Mouse (Mus musculus): ENCODE measurements around the gene Cdkn2b. TPM values are rescaled to one million over a fixed set of nuclear protein-coding genes. Genes with fewer than 3 reads are reported as not detected.

The Cdkn2b gene
- polyA plus RNA-seq, 1 experiment = 5.1 TPM

- Histone ChIP-seq H3K4me1 (ENCODE audit: control insufficient read depth, insufficient read depth, low read length) (no peaks in the 10 kb centered on the region; the same call in 1 of the 2 replicates), H3K4me3 (ENCODE audit: insufficient read depth, low read depth, low read length) (no peak overlapping the region), H3K36me3 (ENCODE audit: control insufficient read depth, insufficient read depth, low read length) (no peaks in the 10 kb centered on the region), H3K27me3 (replicated peaks; ENCODE audit: control insufficient read depth, insufficient read depth, low read length) (peaks cover 9% of the 10 kb centered on the region), H3K27ac (ENCODE audit: insufficient read depth, low read depth, low read length) (no peak overlapping the region)
- WGBS = 5% methylated on average over 2 of the region's 2 CpGs
- DNase-seq = no peak
- TF ChIP-seq CTCF (conservative IDR thresholded peaks at IDR 0.05; ENCODE audit: insufficient read depth, insufficient read length, low read depth, low read length) = no peak
- no peak for TF ChIP-seq POLR2A (IDR thresholded peaks at IDR 0.05; ENCODE audit: low read depth, low read length)
Measured at GRCm38 (mm10) chr4:89279641-89280040, 31.2 kb downstream of the Cdkn2b start.

GRCm38 (mm10) chr4:89277381-89277940 lies 33.4 kb downstream of the Cdkn2b start:
- Histone ChIP-seq H3K27ac (ENCODE audit: insufficient read depth, low read depth, low read length) (no peak overlapping the region), H3K27me3 (replicated peaks; ENCODE audit: control insufficient read depth, insufficient read depth, low read length) (peaks cover 16% of the 10 kb centered on the region)
- 9% methylated on average over 5 of the region's 5 CpGs for WGBS

DNA sequence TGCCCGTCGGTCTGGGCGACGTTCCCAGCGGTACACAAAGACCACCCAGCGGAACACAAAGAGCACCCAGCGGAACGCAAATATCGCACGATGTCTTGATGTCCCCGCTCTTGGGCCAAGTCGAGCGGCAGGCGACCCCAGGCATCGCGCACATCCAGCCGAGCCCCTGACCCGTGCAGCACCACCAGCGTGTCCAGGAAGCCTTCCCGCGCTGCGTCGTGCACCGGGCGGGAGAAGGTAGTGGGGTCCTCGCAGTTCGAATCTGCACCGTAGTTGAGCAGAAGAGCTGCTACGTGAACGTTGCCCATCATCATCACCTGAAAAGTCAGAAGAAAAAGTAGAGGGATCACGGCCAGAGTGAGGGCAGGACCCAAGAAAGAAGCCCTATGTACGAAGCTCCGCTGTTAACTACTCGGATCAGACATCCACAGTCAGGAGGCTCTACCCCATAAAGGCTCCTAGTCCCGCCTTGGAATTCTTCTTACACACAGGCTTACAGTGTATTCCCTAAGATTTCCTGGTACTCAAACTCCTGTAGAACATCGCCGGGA lies 34.1 kb downstream of the Cdkn2b start:
- no peaks in the 10 kb centered on the region; the same call in 1 of the 2 replicates for H3K4me1 ChIP-seq (ENCODE audit: control insufficient read depth, insufficient read depth, low read length)
- H3K27ac ChIP-seq (ENCODE audit: insufficient read depth, low read depth, low read length) = no peak overlapping the region
- DNase-seq = no peak
- no peak overlapping the region for H3K4me3 ChIP-seq (ENCODE audit: insufficient read depth, low read depth, low read length)
- peaks cover 16% of the 10 kb centered on the region for H3K27me3 ChIP-seq (replicated peaks; ENCODE audit: control insufficient read depth, insufficient read depth, low read length)
- no peak for TF ChIP-seq POLR2A (IDR thresholded peaks at IDR 0.05; ENCODE audit: low read depth, low read length)
- no peak for TF ChIP-seq CTCF (conservative IDR thresholded peaks at IDR 0.05; ENCODE audit: insufficient read depth, insufficient read length, low read depth, low read length)
- H3K36me3 ChIP-seq (ENCODE audit: control insufficient read depth, insufficient read depth, low read length) = no peaks in the 10 kb centered on the region
- WGBS = 3% methylated on average over 37 of the region's 37 CpGs

More at GRCm38 (mm10) chr4:89277381-89277940, 33.4 kb downstream of the Cdkn2b start:
- TF ChIP-seq POLR2A (IDR thresholded peaks at IDR 0.05; ENCODE audit: low read depth, low read length) (no peak), CTCF (conservative IDR thresholded peaks at IDR 0.05; ENCODE audit: insufficient read depth, insufficient read length, low read depth, low read length) (no peak)
- no peak for DNase-seq
- Histone ChIP-seq H3K36me3 (ENCODE audit: control insufficient read depth, insufficient read depth, low read length) (no peaks in the 10 kb centered on the region), H3K4me3 (ENCODE audit: insufficient read depth, low read depth, low read length) (no peak overlapping the region), H3K4me1 (ENCODE audit: control insufficient read depth, insufficient read depth, low read length) (no peaks in the 10 kb centered on the region; the same call in 1 of the 2 replicates)

GRCm38 (mm10) chr4:89275811-89276584 lies 34.8 kb downstream of the Cdkn2b start:
- DNase-seq = peak; percentile 59
- Histone ChIP-seq H3K4me1 (ENCODE audit: control insufficient read depth, insufficient read depth, low read length) (no peaks in the 10 kb centered on the region), H3K36me3 (ENCODE audit: control insufficient read depth, insufficient read depth, low read length) (no peaks in the 10 kb centered on the region), H3K27me3 (replicated peaks; ENCODE audit: control insufficient read depth, insufficient read depth, low read length) (peaks cover 17% of the 10 kb centered on the region), H3K4me3 (ENCODE audit: insufficient read depth, low read depth, low read length) (no peak overlapping the region), H3K27ac (ENCODE audit: insufficient read depth, low read depth, low read length) (no peak overlapping the region)
- WGBS = 6% methylated on average over 25 of the region's 25 CpGs
- TF ChIP-seq CTCF (conservative IDR thresholded peaks at IDR 0.05; ENCODE audit: insufficient read depth, insufficient read length, low read depth, low read length) (no peak), POLR2A (IDR thresholded peaks at IDR 0.05; ENCODE audit: low read depth, low read length) (no peak)

DNA sequence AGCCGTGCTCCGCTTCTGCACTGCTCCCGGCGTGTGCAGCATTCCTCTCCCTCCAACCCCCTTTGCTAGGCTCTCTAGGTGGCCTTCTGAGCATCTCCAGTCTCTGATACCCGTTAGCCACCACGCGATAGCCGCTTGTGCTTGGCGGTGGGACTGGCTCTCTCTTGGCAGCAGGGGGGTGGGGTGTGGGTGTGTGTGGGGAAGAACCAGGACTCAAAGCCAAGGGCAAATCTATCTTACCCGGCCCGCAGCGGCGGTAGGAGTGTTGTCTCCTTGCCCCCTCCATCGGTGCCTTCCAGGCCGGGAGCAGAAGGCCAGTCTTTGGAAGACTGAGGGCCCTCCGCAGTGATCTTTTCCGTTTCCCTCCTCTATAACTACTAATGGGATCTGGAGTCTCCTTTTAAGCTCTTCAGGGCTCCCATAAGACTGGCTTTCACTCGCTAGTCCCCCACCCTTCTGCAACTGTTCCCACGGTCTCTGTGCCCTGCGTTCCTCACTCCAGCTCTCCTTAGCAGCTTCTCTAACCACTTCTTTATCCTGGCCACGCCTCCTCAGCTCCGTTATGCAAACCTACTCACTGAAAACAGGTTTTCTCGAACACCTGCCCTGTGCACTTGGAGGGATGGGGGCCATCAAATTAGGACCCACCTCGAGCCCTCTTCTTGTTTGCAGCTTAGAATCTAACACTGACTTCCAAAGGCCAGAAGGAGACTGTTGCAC lies 35.9 kb downstream of the Cdkn2b start:
- H3K4me1 ChIP-seq (ENCODE audit: control insufficient read depth, insufficient read depth, low read length) = no peaks in the 10 kb centered on the region
- 4% methylated on average over 24 of the region's 24 CpGs for WGBS

GRCm38 (mm10) chr4:89274006-89274405 lies 36.8 kb downstream of the Cdkn2b start:
- no peaks in the 10 kb centered on the region for H3K4me1 ChIP-seq (ENCODE audit: control insufficient read depth, insufficient read depth, low read length)
- DNase-seq = no peak
- TF ChIP-seq POLR2A (IDR thresholded peaks at IDR 0.05; ENCODE audit: low read depth, low read length) = no peak
- TF ChIP-seq CTCF (conservative IDR thresholded peaks at IDR 0.05; ENCODE audit: insufficient read depth, insufficient read length, low read depth, low read length) = no peak
- H3K27ac ChIP-seq (ENCODE audit: insufficient read depth, low read depth, low read length) = no peak overlapping the region
- H3K4me3 ChIP-seq (ENCODE audit: insufficient read depth, low read depth, low read length) = no peak overlapping the region
- peaks cover 20% of the 10 kb centered on the region for H3K27me3 ChIP-seq (replicated peaks; ENCODE audit: control insufficient read depth, insufficient read depth, low read length)
- WGBS = 6% methylated on average over 14 of the region's 14 CpGs
- H3K36me3 ChIP-seq (ENCODE audit: control insufficient read depth, insufficient read depth, low read length) = no peaks in the 10 kb centered on the region

More for the DNA sequence above, 35.9 kb downstream of the Cdkn2b start:
- no peak for DNase-seq
- Histone ChIP-seq H3K27me3 (replicated peaks; ENCODE audit: control insufficient read depth, insufficient read depth, low read length) (peaks cover 20% of the 10 kb centered on the region), H3K36me3 (ENCODE audit: control insufficient read depth, insufficient read depth, low read length) (no peaks in the 10 kb centered on the region), H3K27ac (ENCODE audit: insufficient read depth, low read depth, low read length) (no peak overlapping the region), H3K4me3 (ENCODE audit: insufficient read depth, low read depth, low read length) (no peak overlapping the region)
- no peak for TF ChIP-seq POLR2A (IDR thresholded peaks at IDR 0.05; ENCODE audit: low read depth, low read length)

DNA sequence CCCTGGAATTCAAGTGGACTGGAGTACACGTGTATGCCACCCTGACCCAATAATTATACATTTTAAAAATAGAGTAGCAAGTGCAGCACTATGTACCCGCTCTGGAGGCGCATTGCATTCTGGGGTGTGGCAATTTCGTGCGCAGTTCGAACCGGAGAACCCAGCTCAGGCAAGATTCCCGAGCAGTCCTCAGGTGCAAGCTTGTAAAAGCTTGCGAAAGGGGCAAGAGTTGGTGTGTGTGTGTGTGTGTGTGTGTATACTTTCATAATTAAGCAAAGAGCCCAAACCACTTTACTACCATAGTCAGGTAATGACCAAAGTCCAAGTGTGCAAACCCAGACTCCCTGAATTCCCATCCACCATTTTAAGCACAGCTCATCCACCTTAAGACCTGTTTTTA lies 37.3 kb downstream of the Cdkn2b start:
- WGBS = 4% methylated on average over 9 of the region's 9 CpGs
- Histone ChIP-seq H3K27me3 (replicated peaks; ENCODE audit: control insufficient read depth, insufficient read depth, low read length) (peaks cover 20% of the 10 kb centered on the region), H3K4me3 (ENCODE audit: insufficient read depth, low read depth, low read length) (no peak overlapping the region), H3K27ac (ENCODE audit: insufficient read depth, low read depth, low read length) (no peak overlapping the region), H3K36me3 (ENCODE audit: control insufficient read depth, insufficient read depth, low read length) (no peaks in the 10 kb centered on the region), H3K4me1 (ENCODE audit: control insufficient read depth, insufficient read depth, low read length) (no peaks in the 10 kb centered on the region)
- TF ChIP-seq CTCF (conservative IDR thresholded peaks at IDR 0.05; ENCODE audit: insufficient read depth, insufficient read length, low read depth, low read length) (no peak), POLR2A (IDR thresholded peaks at IDR 0.05; ENCODE audit: low read depth, low read length) (no peak)
- DNase-seq = no peak
